Mouse (Mus musculus): Measurements from ENCODE around the gene Aprt. TPM values are rescaled to one million over a fixed set of nuclear protein-coding genes. Genes with fewer than 3 reads are reported as not detected.

Aprt gene
- polyA plus RNA-seq, 1 experiment from 2014 or later, result 262 TPM

DNA sequence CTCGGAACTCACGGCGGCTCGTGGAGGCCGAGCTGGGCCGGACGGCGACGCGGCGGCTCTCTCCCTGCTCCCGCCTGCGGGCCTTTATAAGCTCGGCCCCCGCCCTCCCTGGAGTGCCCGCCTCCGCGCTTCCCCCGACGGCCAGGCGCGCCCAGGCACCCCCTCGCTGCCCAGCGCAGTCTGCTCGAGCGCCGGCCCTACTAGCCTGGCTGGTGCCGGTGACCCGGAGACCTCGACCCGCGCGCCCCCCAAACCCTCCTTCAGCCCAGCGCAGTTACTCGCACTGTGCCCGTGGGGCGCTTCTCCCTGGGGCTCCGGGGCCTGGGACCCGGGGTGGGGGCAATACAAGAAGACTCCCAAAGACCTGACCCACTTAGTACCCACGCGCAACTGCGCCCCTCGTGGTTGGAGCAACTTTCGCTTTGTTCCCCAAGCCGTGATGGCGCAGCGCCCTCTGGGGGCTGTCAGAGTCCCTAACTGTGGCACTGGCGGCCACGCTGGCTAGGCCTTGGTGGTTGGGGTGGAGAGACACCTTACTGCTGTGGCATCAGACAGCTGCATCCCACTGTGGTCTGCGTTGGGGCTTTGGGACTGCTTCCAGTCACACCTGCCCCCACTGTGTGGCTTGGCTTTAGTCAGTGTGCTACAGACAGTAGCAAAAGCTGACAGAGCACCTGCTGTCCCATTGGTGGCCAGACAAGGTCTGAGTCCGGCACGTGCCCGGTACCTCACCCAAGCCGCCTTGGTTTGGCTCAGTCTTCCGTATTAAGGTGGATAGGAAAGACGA, 25.3 kb downstream of the Aprt start, which contains the start of gene Piezo1:
TSS of gene Piezo1 (minus strand) at position 65 of the 787 bp plus-strand sequence.
- WGBS (ENCODE audit: insufficient replicate concordance), result 9% methylated on average over 56 of the region's 56 CpGs
- H3K4me1 ChIP-seq (ENCODE audit: control insufficient read depth, insufficient read depth, low read length), result peaks cover 40% of the 10 kb centered on the region

GRCm38 (mm10) chr8:122550995-122551264, 25.8 kb downstream of the Aprt start:
- H3K9me3 ChIP-seq (replicated peaks; ENCODE audit: control insufficient read depth, low read length), result no peaks in the 10 kb centered on the region
- H3K27ac ChIP-seq (ENCODE audit: low read depth, low read length), result peak overlapping the region; percentile 93
- no peaks in the 10 kb centered on the region; the same call in 1 of the 2 replicates for H3K36me3 ChIP-seq (ENCODE audit: control insufficient read depth, insufficient read depth, low read length)
- under 1% methylated on average over 30 of the region's 43 CpGs for WGBS (ENCODE audit: insufficient replicate concordance)
- peak overlapping the region; percentile 90 for H3K4me2 ChIP-seq
- peak overlapping the region; percentile 87 for H3K4me3 ChIP-seq (ENCODE audit: low read depth, low read length)
- no peaks in the 10 kb centered on the region for H3K27me3 ChIP-seq (ENCODE audit: control insufficient read depth, insufficient read depth, low read length)
- H3K9ac ChIP-seq (ENCODE audit: low read depth, low read length), result peak overlapping the region; percentile 98
- ATAC-seq (replicated peaks; ENCODE audit: insufficient number of reproducible peaks, low FRiP score, low TSS enrichment), result peak; percentile 5
- H3K4me1 ChIP-seq (ENCODE audit: control insufficient read depth, insufficient read depth, low read length), result peaks cover 43% of the 10 kb centered on the region

More for the DNA sequence above, 25.3 kb downstream of the Aprt start, which contains the start of gene Piezo1:
- Histone ChIP-seq H3K4me3 (ENCODE audit: low read depth, low read length) (peak within 1 kb of the TSS; percentile 87), H3K9ac (ENCODE audit: low read depth, low read length) (peak within 1 kb of the TSS; percentile 98), H3K27ac (ENCODE audit: low read depth, low read length) (peak within 1 kb of the TSS; percentile 93), H3K4me2 (peak within 1 kb of the TSS; percentile 90), H3K27me3 (ENCODE audit: control insufficient read depth, insufficient read depth, low read length) (no peaks in the 10 kb centered on the region), H3K36me3 (ENCODE audit: control insufficient read depth, insufficient read depth, low read length) (no peaks in the 10 kb centered on the region; the same call in 1 of the 2 replicates), H3K9me3 (replicated peaks; ENCODE audit: control insufficient read depth, low read length) (no peaks in the 10 kb centered on the region)
- peak; percentile 82 for ATAC-seq (replicated peaks; ENCODE audit: insufficient number of reproducible peaks, low FRiP score, low TSS enrichment)

GRCm38 (mm10) chr8:122550234-122550994, 26.3 kb downstream of the Aprt start:
- no peaks in the 10 kb centered on the region for H3K9me3 ChIP-seq (replicated peaks; ENCODE audit: control insufficient read depth, low read length)
- H3K4me2 ChIP-seq, result peak overlapping the region; percentile 90
- no peaks in the 10 kb centered on the region; the same call in 1 of the 2 replicates for H3K36me3 ChIP-seq (ENCODE audit: control insufficient read depth, insufficient read depth, low read length)
- H3K4me1 ChIP-seq (ENCODE audit: control insufficient read depth, insufficient read depth, low read length), result peaks cover 48% of the 10 kb centered on the region
- peak overlapping the region; percentile 98 for H3K9ac ChIP-seq (ENCODE audit: low read depth, low read length)
- peak overlapping the region; percentile 93 for H3K27ac ChIP-seq (ENCODE audit: low read depth, low read length)
- no peaks in the 10 kb centered on the region for H3K27me3 ChIP-seq (ENCODE audit: control insufficient read depth, insufficient read depth, low read length)
- WGBS (ENCODE audit: insufficient replicate concordance), result 2% methylated on average over 51 of the region's 52 CpGs
- peak; percentile 7 for ATAC-seq (replicated peaks; ENCODE audit: insufficient number of reproducible peaks, low FRiP score, low TSS enrichment)
- peak overlapping the region; percentile 87 for H3K4me3 ChIP-seq (ENCODE audit: low read depth, low read length)

DNA sequence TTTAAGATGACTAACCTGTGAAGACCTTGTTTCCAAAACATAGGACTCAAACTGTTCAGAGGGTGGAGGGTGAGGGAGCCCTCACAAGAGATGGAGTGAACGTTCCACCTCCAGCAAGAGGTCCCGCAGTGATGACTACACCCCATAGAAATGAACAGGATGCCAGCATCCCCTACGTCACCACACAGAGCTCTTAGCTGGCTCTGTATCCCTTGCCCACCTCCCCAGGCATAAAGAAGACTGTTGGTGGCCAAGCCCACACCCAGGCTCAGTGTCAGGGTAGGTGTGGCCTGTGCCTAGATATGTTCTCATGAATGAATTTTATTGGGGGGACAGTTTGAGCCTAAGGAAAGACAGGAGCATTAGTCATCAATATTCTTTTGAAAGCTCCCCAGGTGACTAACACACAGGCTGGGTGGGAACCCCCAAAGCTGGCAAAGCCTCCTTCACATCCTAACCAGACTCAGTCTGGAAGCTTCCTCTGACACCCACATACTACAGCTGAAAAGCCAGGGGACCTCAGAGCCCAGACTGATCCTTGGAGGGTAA, 27.7 kb downstream of the Aprt start:
- Histone ChIP-seq H3K36me3 (ENCODE audit: control insufficient read depth, insufficient read depth, low read length) (no peaks in the 10 kb centered on the region; the same call in 1 of the 2 replicates), H3K27me3 (ENCODE audit: control insufficient read depth, insufficient read depth, low read length) (no peaks in the 10 kb centered on the region), H3K4me3 (ENCODE audit: low read depth, low read length) (peak overlapping the region; percentile 87), H3K9ac (ENCODE audit: low read depth, low read length) (peak overlapping the region; percentile 54), H3K4me1 (ENCODE audit: control insufficient read depth, insufficient read depth, low read length) (peaks cover 60% of the 10 kb centered on the region), H3K9me3 (replicated peaks; ENCODE audit: control insufficient read depth, low read length) (no peaks in the 10 kb centered on the region), H3K27ac (ENCODE audit: low read depth, low read length) (peak overlapping the region; percentile 93; the same call in 1 of the 2 replicates), H3K4me2 (peak overlapping the region; percentile 90)
- no peak for ATAC-seq (replicated peaks; ENCODE audit: insufficient number of reproducible peaks, low FRiP score, low TSS enrichment)
- 62% methylated on average over 3 of the region's 3 CpGs for WGBS (ENCODE audit: insufficient replicate concordance)

- Histone ChIP-seq H3K27me3 (ENCODE audit: control insufficient read depth, insufficient read depth, low read length) (no peaks in the 10 kb centered on the region), H3K4me1 (ENCODE audit: control insufficient read depth, insufficient read depth, low read length) (peaks cover 61% of the 10 kb centered on the region), H3K9me3 (replicated peaks; ENCODE audit: control insufficient read depth, low read length) (no peaks in the 10 kb centered on the region), H3K9ac (ENCODE audit: low read depth, low read length) (peak overlapping the region; percentile 54; the same call in 1 of the 2 replicates), H3K36me3 (ENCODE audit: control insufficient read depth, insufficient read depth, low read length) (peaks cover 3% of the 10 kb centered on the region), H3K27ac (ENCODE audit: low read depth, low read length) (peak overlapping the region; percentile 93), H3K4me2 (peak overlapping the region; percentile 90), H3K4me3 (ENCODE audit: low read depth, low read length) (peak overlapping the region; percentile 87)
- ATAC-seq (replicated peaks; ENCODE audit: insufficient number of reproducible peaks, low FRiP score, low TSS enrichment), result no peak
- 54% methylated on average over 13 of the region's 13 CpGs for WGBS (ENCODE audit: insufficient replicate concordance)
Observed at GRCm38 (mm10) chr8:122548331-122548730, 28.4 kb downstream of the Aprt start.

- Histone ChIP-seq H3K4me2 (peak overlapping the region; percentile 90), H3K36me3 (ENCODE audit: control insufficient read depth, insufficient read depth, low read length) (peaks cover 5% of the 10 kb centered on the region), H3K27me3 (ENCODE audit: control insufficient read depth, insufficient read depth, low read length) (no peaks in the 10 kb centered on the region), H3K9ac (ENCODE audit: low read depth, low read length) (peak overlapping the region; percentile 73), H3K27ac (ENCODE audit: low read depth, low read length) (peak overlapping the region; percentile 93), H3K4me3 (ENCODE audit: low read depth, low read length) (peak overlapping the region; percentile 87), H3K9me3 (replicated peaks; ENCODE audit: control insufficient read depth, low read length) (no peaks in the 10 kb centered on the region), H3K4me1 (ENCODE audit: control insufficient read depth, insufficient read depth, low read length) (peaks cover 61% of the 10 kb centered on the region)
- ATAC-seq (replicated peaks; ENCODE audit: insufficient number of reproducible peaks, low FRiP score, low TSS enrichment), result peak; percentile 46
- 28% methylated on average over 5 of the region's 5 CpGs for WGBS (ENCODE audit: insufficient replicate concordance)
Observed at GRCm38 (mm10) chr8:122547815-122548214, 28.9 kb downstream of the Aprt start.

GRCm38 (mm10) chr8:122546811-122547453, 29.8 kb downstream of the Aprt start:
- H3K9me3 ChIP-seq (replicated peaks; ENCODE audit: control insufficient read depth, low read length), result no peaks in the 10 kb centered on the region
- no peaks in the 10 kb centered on the region for H3K27me3 ChIP-seq (ENCODE audit: control insufficient read depth, insufficient read depth, low read length)
- H3K4me3 ChIP-seq (ENCODE audit: low read depth, low read length), result peak overlapping the region; percentile 87
- H3K27ac ChIP-seq (ENCODE audit: low read depth, low read length), result peak overlapping the region; percentile 93
- no peak for ATAC-seq (replicated peaks; ENCODE audit: insufficient number of reproducible peaks, low FRiP score, low TSS enrichment)
- 48% methylated on average over 24 of the region's 24 CpGs for WGBS (ENCODE audit: insufficient replicate concordance)
- H3K4me2 ChIP-seq, result peak overlapping the region; percentile 90
- H3K4me1 ChIP-seq (ENCODE audit: control insufficient read depth, insufficient read depth, low read length), result peaks cover 69% of the 10 kb centered on the region
- H3K9ac ChIP-seq (ENCODE audit: low read depth, low read length), result peak overlapping the region; percentile 73
- H3K36me3 ChIP-seq (ENCODE audit: control insufficient read depth, insufficient read depth, low read length), result peaks cover 5% of the 10 kb centered on the region
